Mouse (Mus musculus) CH12.LX (cell line): Measurements from ENCODE around the gene Gng12. TPM values are rescaled to one million over a fixed set of nuclear protein-coding genes. Genes with fewer than 3 reads are reported as not detected.
"Not testable (repeated sequence)": the region's sequence is repeated elsewhere in the genome, so short reads cannot be mapped to it uniquely, and the experiment has no call there.

Experiments used
- DNase-seq: peaks from one replicate; pipeline ENCODE4 v3.0.0-alpha.2; 2013; ENCODE audit errors: extremely low read depth
- H3K27ac ChIP-seq: 2 replicates; pipeline ENCODE4 v1.5.1; 2012; ENCODE audit warnings: low read depth, mild to moderate bottlenecking, control low read depth, moderate library complexity; ENCODE audit not compliant: insufficient read depth
- H3K27me3 ChIP-seq: replicated peaks from 2 replicates; pipeline ENCODE3; 2012; ENCODE audit warnings: inconsistent platforms
- H3K36me3 ChIP-seq, 2 experiments: replicated peaks in 1 of 2; 2 replicates each; pipeline versions ENCODE3 to v1.6.1; 2012; ENCODE audit warnings: inconsistent platforms in 1 of 2, low read length in 1 of 2, mild to moderate bottlenecking in 1 of 2, mixed read lengths in 1 of 2, moderate library complexity in 1 of 2; ENCODE audit not compliant: control insufficient read depth in 1 of 2, insufficient read depth in 1 of 2
- H3K4me1 ChIP-seq, 2 experiments: 2 replicates each; pipeline ENCODE4 v1.6.1; 2012; ENCODE audit warnings: inconsistent platforms in 1 of 2, moderate library complexity in 1 of 2; ENCODE audit not compliant: insufficient read depth in 2 of 2, control insufficient read depth in 1 of 2
- H3K4me2 ChIP-seq: 2 replicates; pipeline ENCODE4 v1.6.1; 2012; ENCODE audit warnings: low read depth, mild to moderate bottlenecking, control low read depth; ENCODE audit not compliant: poor library complexity, insufficient read depth, severe bottlenecking
- H3K4me3 ChIP-seq, 3 experiments: fragments of 150-350 bp in 1 of 3; sonication (generic) in 1 of 3; replicated peaks in 1 of 3; 2 replicates each; pipeline versions ENCODE3 to v1.5.1; 2011 to 2012; ENCODE audit warnings: low read depth in 2 of 3, low read length in 2 of 3, mild to moderate bottlenecking in 2 of 3, moderate library complexity in 2 of 3, control low read depth in 1 of 3, improper control_type of control experiment in 1 of 3, inconsistent platforms in 1 of 3, mixed read lengths in 1 of 3; ENCODE audit not compliant: poor library complexity in 1 of 3
- H3K79me2 ChIP-seq: replicated peaks from 2 replicates; pipeline ENCODE4 v1.6.1; 2012; ENCODE audit warnings: mild to moderate bottlenecking, moderate library complexity; ENCODE audit not compliant: control insufficient read depth, poor library complexity, insufficient read depth, severe bottlenecking; ENCODE audit errors: extremely low read depth
- H3K9ac ChIP-seq: 2 replicates; pipeline ENCODE4 v1.6.1; 2012; ENCODE audit warnings: low read depth, mild to moderate bottlenecking, control low read depth, moderate library complexity; ENCODE audit not compliant: insufficient read depth
- H3K9me3 ChIP-seq: replicated peaks from 2 replicates; pipeline ENCODE3; 2012; ENCODE audit warnings: low read length, inconsistent platforms, mixed read lengths
- BHLHE40 ChIP-seq: IDR thresholded peaks from 2 replicates; pipeline ENCODE4 v1.6.1; 2011; ENCODE audit warnings: mild to moderate bottlenecking, low read depth, low read length, improper control_type of control experiment
- CHD1 ChIP-seq: IDR thresholded peaks from 2 replicates; pipeline ENCODE4 v1.6.1; 2012; ENCODE audit warnings: low read depth, low read length, improper control_type of control experiment, inconsistent platforms
- CHD2 ChIP-seq: IDR thresholded peaks from 2 replicates; pipeline ENCODE4 v1.6.1; 2011; ENCODE audit warnings: low read length, improper control_type of control experiment
- ELF1 ChIP-seq: IDR thresholded peaks from 2 replicates; pipeline ENCODE4 v1.6.1; 2014; ENCODE audit warnings: low read depth, mild to moderate bottlenecking, inconsistent platforms, low read length, improper control_type of control experiment
- EP300 ChIP-seq: IDR thresholded peaks from 2 replicates; pipeline ENCODE4 v1.6.1; 2011; ENCODE audit warnings: low read length, improper control_type of control experiment
- IRF4 ChIP-seq: IDR thresholded peaks from 2 replicates; pipeline ENCODE4 v1.6.1; 2014; ENCODE audit warnings: low read depth, mild to moderate bottlenecking, inconsistent platforms, low read length, improper control_type of control experiment
- JUN ChIP-seq: IDR thresholded peaks from 2 replicates; pipeline ENCODE4 v1.6.1; 2011; ENCODE audit warnings: low read depth, mild to moderate bottlenecking, low read length, improper control_type of control experiment, moderate library complexity; ENCODE audit not compliant: insufficient read depth
- JUND ChIP-seq: conservative IDR thresholded peaks from 2 replicates; pipeline ENCODE4 v1.6.1; 2011; ENCODE audit warnings: low read depth, low read length, improper control_type of control experiment
- KAT2A ChIP-seq: IDR thresholded peaks from 2 replicates; pipeline ENCODE4 v1.6.1; 2012; ENCODE audit warnings: low read length, improper control_type of control experiment, inconsistent platforms; ENCODE audit not compliant: insufficient replicate concordance
- MEF2A ChIP-seq: IDR thresholded peaks from 2 replicates; pipeline ENCODE4 v1.6.1; 2014; ENCODE audit warnings: low read depth, mild to moderate bottlenecking, inconsistent platforms, low read length, improper control_type of control experiment, borderline replicate concordance
- MXI1 ChIP-seq: IDR thresholded peaks from 2 replicates; pipeline ENCODE4 v1.6.1; 2011; ENCODE audit warnings: mild to moderate bottlenecking, low read depth, low read length, improper control_type of control experiment
- MYC ChIP-seq: IDR thresholded peaks from 2 replicates; pipeline ENCODE4 v1.6.1; 2011; ENCODE audit warnings: low read depth, mild to moderate bottlenecking, improper control_type of control experiment, low read length
- SIN3A ChIP-seq: IDR thresholded peaks from 2 replicates; pipeline ENCODE4 v1.6.1; 2012; ENCODE audit warnings: low read length, improper control_type of control experiment, inconsistent platforms
- TCF12 ChIP-seq: IDR thresholded peaks from 2 replicates; pipeline ENCODE4 v1.6.1; 2014; ENCODE audit warnings: low read depth, mild to moderate bottlenecking, inconsistent platforms, low read length, improper control_type of control experiment
- USF1 ChIP-seq: IDR thresholded peaks from 2 replicates; pipeline ENCODE4 v1.6.1; 2014; ENCODE audit warnings: low read depth, mild to moderate bottlenecking, inconsistent platforms, low read length, improper control_type of control experiment
- ZC3H11A ChIP-seq: IDR thresholded peaks from 2 replicates; pipeline ENCODE4 v1.6.1; 2012; ENCODE audit warnings: low read depth, mild to moderate bottlenecking, inconsistent platforms, low read length, improper control_type of control experiment
- ZNF384 ChIP-seq: IDR thresholded peaks from 2 replicates; pipeline ENCODE4 v1.6.1; 2012; ENCODE audit warnings: low read depth, low read length, improper control_type of control experiment, inconsistent platforms
- dilution Hi-C: fragments of 300-500 bp; cut with MboI; formaldehyde crosslinking; loops from 2 replicates; pipeline ENCODE4 v1.14.3; 2020; ENCODE audit warnings: low sequenced_read_pairs; ENCODE audit not compliant: extremely low pct_unique_long_range_greater_than_20kb, extremely low pct_ligation_motif_present
- in situ Hi-C: fragments of 300-500 bp; cut with MboI; formaldehyde crosslinking; loops from 3 replicates; pipeline ENCODE4 v1.14.3; 2019; ENCODE audit warnings: low sequenced_read_pairs, low pct_ligation_motif_present, low pct_unique_long_range_greater_than_20kb, mixed read lengths
- polyA plus RNA-seq: library from polyadenylated mRNA; unstranded; fragments of >175 nt; gene quantifications from 2 replicates; pipeline ENCODE4 v1.2.1, GENCODE M21; 2012; ENCODE audit warnings: low read depth; ENCODE audit not compliant: insufficient read length
- total RNA-seq, 2 experiments: library from RNA; depleted of rRNA; stranded (reverse); fragments of 300-350 nt in 1 of 2; fragments of >200 nt in 1 of 2; gene quantifications; 2 replicates each; pipeline ENCODE4 v1.2.3; 2012 to 2014

The Gng12 gene
- total and polyA plus RNA-seq, 3 experiments, result 3.9 to 20.8 (median 12.2) TPM

DNA sequence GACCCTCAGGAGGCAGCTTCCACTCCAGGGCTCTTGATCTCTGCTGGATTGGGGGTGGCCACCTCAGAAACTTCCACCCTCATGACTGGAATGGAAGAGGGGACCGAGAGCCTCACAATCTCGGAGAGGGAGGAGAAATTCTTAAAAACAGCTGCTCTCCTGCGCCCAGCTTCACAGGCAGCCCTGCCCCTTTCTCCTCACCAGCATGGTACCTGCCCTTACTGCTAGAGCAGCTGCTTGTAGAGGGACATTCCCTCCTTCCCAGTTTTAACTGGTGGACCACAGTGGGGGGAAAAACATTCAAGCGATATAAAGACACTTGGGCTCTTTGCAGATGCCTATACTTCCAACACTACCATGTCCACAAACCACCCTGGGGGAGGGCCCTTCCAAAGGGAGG lies 122.2 kb downstream of the Gng12 start:
- in situ Hi-C loops, result no loop called here
- Histone ChIP-seq H3K4me2 (no peak overlapping the region), H3K27me3 (no peaks in the 10 kb centered on the region), H3K4me3 (no peak overlapping the region), H3K79me2 (no peaks in the 10 kb centered on the region), H3K9me3 (no peaks in the 10 kb centered on the region), H3K36me3 (peaks cover 0 to 26% of the 10 kb centered on the region in 2 experiments), H3K27ac (no peak overlapping the region), H3K4me1 (peaks cover 26 to 41% of the 10 kb centered on the region in 2 experiments), H3K9ac (no peak overlapping the region)
- dilution Hi-C loops, result no loop called here
- DNase-seq, result no peak
- TF ChIP-seq KAT2A (no peak), USF1 (no peak), JUND (no peak), CHD1 (no peak), CHD2 (no peak), MXI1 (no peak), EP300 (no peak), ZC3H11A (no peak), MEF2A (no peak)

DNA sequence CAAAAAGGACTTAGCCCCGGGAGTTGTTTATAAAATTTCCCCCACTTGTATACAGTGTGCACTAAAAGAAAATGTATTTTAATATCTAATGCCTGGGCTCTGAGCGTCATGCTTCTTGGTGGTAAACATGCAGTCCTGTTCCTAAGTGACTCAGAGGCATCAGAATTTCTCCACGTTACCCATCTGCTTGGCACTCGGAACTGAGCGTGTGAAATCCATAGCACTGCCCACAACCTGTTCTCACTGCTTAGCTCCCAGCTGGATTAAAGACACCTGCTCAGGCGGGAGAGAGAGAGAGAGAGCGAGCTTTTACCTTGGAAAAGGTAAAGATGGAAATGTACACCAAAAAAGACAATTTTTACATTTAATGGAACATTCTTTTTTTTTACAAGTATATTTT lies 122.8 kb downstream of the Gng12 start:
- H3K79me2 ChIP-seq, H3K4me3 ChIP-seq, H3K27ac ChIP-seq, dilution Hi-C loops, H3K9me3 ChIP-seq, H3K27me3 ChIP-seq, DNase-seq, H3K4me2 ChIP-seq, H3K9ac ChIP-seq, in situ Hi-C loops: not testable (repeated sequence)
- Histone ChIP-seq H3K4me1 (peaks cover 21 to 41% of the 10 kb centered on the region in 2 experiments), H3K36me3 (peaks cover 0 to 26% of the 10 kb centered on the region in 2 experiments)

DNA sequence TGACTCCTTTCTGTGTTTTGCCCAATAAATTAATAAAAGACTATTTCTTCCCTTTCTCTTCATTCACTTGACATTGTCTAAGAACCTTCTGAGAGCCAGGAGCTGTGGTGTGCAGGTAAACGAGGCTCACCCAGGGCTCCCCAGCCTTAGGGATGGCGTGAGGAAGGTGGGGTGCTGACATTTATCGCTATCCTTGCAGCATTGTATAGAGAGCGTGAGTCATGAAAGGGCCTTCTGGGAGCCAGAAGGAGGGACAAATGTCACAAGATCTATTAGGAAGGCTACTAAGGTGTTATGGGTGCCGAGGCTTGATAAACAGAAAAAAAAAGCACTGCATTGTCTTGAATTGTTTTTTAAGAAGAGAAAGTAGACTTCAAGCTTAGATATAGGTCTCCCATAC lies 125.1 kb downstream of the Gng12 start:
- no peak overlapping the region for H3K4me2 ChIP-seq
- DNase-seq, result no peak
- no peak overlapping the region for H3K27ac ChIP-seq
- dilution Hi-C loops, result no loop called here
- H3K9me3 ChIP-seq, result no peaks in the 10 kb centered on the region
- no peak for TF ChIP-seq SIN3A
- no peak for TF ChIP-seq EP300
- TF ChIP-seq ELF1, result no peak
- no peak for TF ChIP-seq MYC
- TF ChIP-seq ZNF384, result no peak
- TF ChIP-seq CHD2, result no peak
- TF ChIP-seq ZC3H11A, result no peak
- no peak for TF ChIP-seq JUN
- no peak for TF ChIP-seq TCF12
- no peak for TF ChIP-seq BHLHE40
- TF ChIP-seq IRF4, result no peak
- H3K4me1 ChIP-seq, result peaks cover 2 to 25% of the 10 kb centered on the region in 2 experiments
- peaks cover 0 to 24% of the 10 kb centered on the region in 2 experiments for H3K36me3 ChIP-seq
- in situ Hi-C loops, result no loop called here
- H3K9ac ChIP-seq, result no peak overlapping the region
- no peak overlapping the region for H3K4me3 ChIP-seq
- H3K27me3 ChIP-seq, result no peaks in the 10 kb centered on the region
- H3K79me2 ChIP-seq, result no peaks in the 10 kb centered on the region
